Mouse (Mus musculus) kidney, embryonic 15.5 days (tissue): ENCODE measurements around the gene Rfc5. TPM values are rescaled to one million over a fixed set of nuclear protein-coding genes. Genes with fewer than 3 reads are reported as not detected.

Experiments
- ATAC-seq: fragments of 200-750 bp; cut with Nextera tagmentation; replicated peaks from 2 replicates; pipeline ENCODE4 v1.8.0; 2017; ENCODE audit warnings: moderate TSS enrichment; ENCODE audit not compliant: low FRiP score
- H3K27ac ChIP-seq: fragments of 300-500 bp; sonication (generic); 2 replicates; pipeline ENCODE4 v1.5.1; 2015; ENCODE audit warnings: mild to moderate bottlenecking, inconsistent platforms
- H3K27me3 ChIP-seq: fragments of 300-500 bp; sonication (generic); 2 replicates; pipeline ENCODE4 v1.6.1; 2015; ENCODE audit warnings: inconsistent platforms
- H3K36me3 ChIP-seq: fragments of 300-500 bp; sonication (generic); 2 replicates; pipeline ENCODE4 v1.6.1; 2015; ENCODE audit warnings: inconsistent platforms
- H3K4me1 ChIP-seq: fragments of 300-500 bp; sonication (generic); 2 replicates; pipeline ENCODE4 v1.6.1; 2015; ENCODE audit warnings: inconsistent platforms
- H3K4me2 ChIP-seq: fragments of 300-500 bp; sonication (generic); 2 replicates; pipeline ENCODE4 v1.6.1; 2015; ENCODE audit warnings: moderate library complexity, mild to moderate bottlenecking, inconsistent platforms
- H3K4me3 ChIP-seq: fragments of 300-500 bp; sonication (generic); replicated peaks from 2 replicates; pipeline ENCODE4 v1.5.1; 2015; ENCODE audit warnings: mild to moderate bottlenecking, inconsistent platforms
- H3K9ac ChIP-seq: fragments of 300-500 bp; sonication (generic); 2 replicates; pipeline ENCODE4 v1.6.1; 2015; ENCODE audit warnings: mild to moderate bottlenecking, inconsistent platforms
- H3K9me3 ChIP-seq: fragments of 300-500 bp; sonication (generic); replicated peaks from 2 replicates; pipeline ENCODE4 v1.6.1; 2016; ENCODE audit warnings: inconsistent platforms
- WGBS: fragments of 180-500 bp; shearing (Covaris S2); methylation state at CpG from one replicate; pipeline ENCODE4 v1.1.7; 2015; ENCODE audit warnings: mixed read lengths; 5-methylcytosine and 5-hydroxymethylcytosine counted together
- polyA plus RNA-seq: library from polyadenylated mRNA; unstranded; fragments of >200 nt; fragmentation: Nextera tagmentation; extraction: Ambion mirVana; gene quantifications from 2 replicates; pipeline ENCODE4 v1.2.1, GENCODE M21; 2015

The Rfc5 gene
- polyA plus RNA-seq, 1 experiment from 2014 or later = 128 TPM

GRCm38 (mm10) chr5:117358248-117358630 is 30.6 kb downstream of the Rfc5 start:
- peak overlapping the region; percentile 90 for H3K4me2 ChIP-seq
- ATAC-seq = no peak
- peaks cover 74% of the 10 kb centered on the region for H3K4me1 ChIP-seq
- 0 out of 2 replicates have a peak, but pooled peaks cover under 1% of the 10 kb centered on the region for H3K36me3 ChIP-seq
- peak overlapping the region; percentile 95 for H3K9ac ChIP-seq
- H3K4me3 ChIP-seq = peak overlapping the region; percentile 93
- peak overlapping the region; percentile 95 for H3K27ac ChIP-seq
- no peaks in the 10 kb centered on the region for H3K27me3 ChIP-seq
- WGBS = 9% methylated on average over 6 of the region's 6 CpGs
- H3K9me3 ChIP-seq = no peaks in the 10 kb centered on the region

- peak overlapping the region; percentile 90 for H3K4me2 ChIP-seq
- peak overlapping the region; percentile 95 for H3K27ac ChIP-seq
- H3K27me3 ChIP-seq = no peaks in the 10 kb centered on the region
- H3K9ac ChIP-seq = peak overlapping the region; percentile 95
- H3K4me1 ChIP-seq = peaks cover 69% of the 10 kb centered on the region
- H3K9me3 ChIP-seq = no peaks in the 10 kb centered on the region
- H3K4me3 ChIP-seq = peak overlapping the region; percentile 93
- no peaks in the 10 kb centered on the region for H3K36me3 ChIP-seq
- ATAC-seq = peak; percentile 51
- under 1% methylated on average over 45 of the region's 49 CpGs for WGBS
Observed at GRCm38 (mm10) chr5:117357478-117358247, 31.2 kb downstream of the Rfc5 start.

- peaks cover 3% of the 10 kb centered on the region; the same call in 1 of the 2 replicates for H3K36me3 ChIP-seq
- H3K4me1 ChIP-seq = peaks cover 64% of the 10 kb centered on the region
- peak within 1 kb of the TSS; percentile 95 for H3K9ac ChIP-seq
- 1% methylated on average over 19 of the region's 54 CpGs for WGBS
- peak within 1 kb of the TSS; percentile 93 for H3K4me3 ChIP-seq
- H3K27ac ChIP-seq = peak within 1 kb of the TSS; percentile 95
- no peaks in the 10 kb centered on the region for H3K27me3 ChIP-seq
- ATAC-seq = peak; percentile 65
- H3K4me2 ChIP-seq = peak within 1 kb of the TSS; percentile 90
- H3K9me3 ChIP-seq = no peaks in the 10 kb centered on the region
Observed at GRCm38 (mm10) chr5:117357129-117357477, 31.7 kb downstream of the Rfc5 start, which contains the start of gene Wsb2. Gene Wsb2, plus strand, starts transcription at chr5:117357304.

GRCm38 (mm10) chr5:117356365-117357128 is 32.3 kb downstream of the Rfc5 start:
- Histone ChIP-seq H3K9ac (peak overlapping the region; percentile 95), H3K27ac (peak overlapping the region; percentile 95), H3K4me3 (peak overlapping the region; percentile 93), H3K27me3 (no peaks in the 10 kb centered on the region), H3K4me1 (peaks cover 59% of the 10 kb centered on the region), H3K9me3 (no peaks in the 10 kb centered on the region), H3K36me3 (peaks cover 6% of the 10 kb centered on the region; the same call in 1 of the 2 replicates), H3K4me2 (peak overlapping the region; percentile 90)
- WGBS = 0% methylated on average over 20 of the region's 24 CpGs
- peak; percentile 42 for ATAC-seq

- Histone ChIP-seq H3K9me3 (no peaks in the 10 kb centered on the region), H3K36me3 (peaks cover 6% of the 10 kb centered on the region; the same call in 1 of the 2 replicates), H3K9ac (peak overlapping the region; percentile 95; the same call in 1 of the 2 replicates), H3K4me2 (peak overlapping the region; percentile 90), H3K4me3 (peak overlapping the region; percentile 93), H3K4me1 (peaks cover 51% of the 10 kb centered on the region), H3K27ac (peak overlapping the region; percentile 95), H3K27me3 (no peaks in the 10 kb centered on the region)
- ATAC-seq = no peak
- 41% methylated on average over 14 of the region's 14 CpGs for WGBS
Observed at GRCm38 (mm10) chr5:117355648-117356303, 33.1 kb downstream of the Rfc5 start.

GRCm38 (mm10) chr5:117354121-117354520 is 34.7 kb downstream of the Rfc5 start:
- Histone ChIP-seq H3K4me1 (peaks cover 35% of the 10 kb centered on the region), H3K9ac (no peak overlapping the region), H3K27ac (no peak overlapping the region), H3K9me3 (no peaks in the 10 kb centered on the region), H3K4me3 (no peak overlapping the region), H3K4me2 (no peak overlapping the region), H3K27me3 (no peaks in the 10 kb centered on the region), H3K36me3 (peaks cover 8% of the 10 kb centered on the region)
- 71% methylated on average over 8 of the region's 8 CpGs for WGBS
- ATAC-seq = no peak

- peaks cover 11% of the 10 kb centered on the region; the same call in 1 of the 2 replicates for H3K4me1 ChIP-seq
- WGBS = 38% methylated on average over 19 of the region's 19 CpGs
- no peak overlapping the region for H3K9ac ChIP-seq
- 0 out of 2 replicates have a peak overlapping the region, but pooled peaks have one; percentile 10 for H3K4me2 ChIP-seq
- no peak overlapping the region for H3K27ac ChIP-seq
- no peak for ATAC-seq
- H3K9me3 ChIP-seq = no peaks in the 10 kb centered on the region
- H3K27me3 ChIP-seq = no peaks in the 10 kb centered on the region
- peaks cover 28% of the 10 kb centered on the region for H3K36me3 ChIP-seq
- H3K4me3 ChIP-seq = no peak overlapping the region
Observed at GRCm38 (mm10) chr5:117348279-117348678, 40.6 kb downstream of the Rfc5 start.

GRCm38 (mm10) chr5:117347838-117348237 is 41.0 kb downstream of the Rfc5 start:
- Histone ChIP-seq H3K4me3 (no peak overlapping the region), H3K36me3 (peaks cover 28% of the 10 kb centered on the region), H3K9ac (no peak overlapping the region), H3K27ac (no peak overlapping the region), H3K4me1 (peaks cover 10% of the 10 kb centered on the region; the same call in 1 of the 2 replicates), H3K9me3 (no peaks in the 10 kb centered on the region), H3K4me2 (0 out of 2 replicates have a peak overlapping the region, but pooled peaks have one; percentile 10), H3K27me3 (no peaks in the 10 kb centered on the region)
- WGBS = 77% methylated on average over 2 of the region's 2 CpGs
- no peak for ATAC-seq

- H3K4me3 ChIP-seq = no peak overlapping the region
- WGBS = 63% methylated on average over 5 of the region's 5 CpGs
- ATAC-seq = 0 out of 2 replicates have a peak, but pooled peaks have one; percentile 19
Observed at GRCm38 (mm10) chr5:117347011-117347410, 41.8 kb downstream of the Rfc5 start.

GRCm38 (mm10) chr5:117346281-117346680 is 42.6 kb downstream of the Rfc5 start:
- Histone ChIP-seq H3K4me2 (no peak overlapping the region), H3K27ac (peak overlapping the region; percentile 54), H3K4me1 (peaks cover 10% of the 10 kb centered on the region; the same call in 1 of the 2 replicates), H3K27me3 (no peaks in the 10 kb centered on the region), H3K9ac (no peak overlapping the region), H3K36me3 (peaks cover 22% of the 10 kb centered on the region), H3K4me3 (no peak overlapping the region), H3K9me3 (no peaks in the 10 kb centered on the region)
- no peak for ATAC-seq
- WGBS = 39% methylated on average over 3 of the region's 3 CpGs

More at GRCm38 (mm10) chr5:117347011-117347410, 41.8 kb downstream of the Rfc5 start:
- Histone ChIP-seq H3K4me2 (no peak overlapping the region), H3K27me3 (no peaks in the 10 kb centered on the region), H3K9me3 (no peaks in the 10 kb centered on the region), H3K36me3 (peaks cover 25% of the 10 kb centered on the region), H3K9ac (no peak overlapping the region), H3K4me1 (peaks cover 10% of the 10 kb centered on the region; the same call in 1 of the 2 replicates), H3K27ac (no peak overlapping the region)

- Histone ChIP-seq H3K4me3 (no peak overlapping the region), H3K4me2 (no peak overlapping the region), H3K36me3 (peaks cover 25% of the 10 kb centered on the region), H3K27ac (peak overlapping the region; percentile 54; the same call in 1 of the 2 replicates), H3K9me3 (no peaks in the 10 kb centered on the region), H3K9ac (no peak overlapping the region), H3K27me3 (no peaks in the 10 kb centered on the region), H3K4me1 (peaks cover 10% of the 10 kb centered on the region; the same call in 1 of the 2 replicates)
- WGBS = 80% methylated on average over 5 of the region's 5 CpGs
- no peak for ATAC-seq
Observed at GRCm38 (mm10) chr5:117345432-117345976, 43.3 kb downstream of the Rfc5 start.
